Mouse (Mus musculus) lung, postnatal 14 days (tissue): ENCODE measurements around the gene Npas1.
A peak's percentile ranks its signal among the peaks of the same experiment; 100 is the strongest.

Experiments used
- DNase-seq: peaks from one replicate; pipeline ENCODE4 v3.0.0; 2021

Npas1 gene

GRCm38 (mm10) chr7:16415426-16415825 is 62.1 kb downstream of the Npas1 start:
- no peak for DNase-seq

- no peak for DNase-seq
These were observed 64.6 kb downstream of the Npas1 start for GRCm38 (mm10) chr7:16412930-16413329.

GRCm38 (mm10) chr7:16412220-16412896 is 65.2 kb downstream of the Npas1 start:
- DNase-seq: peak; percentile 28

DNA sequence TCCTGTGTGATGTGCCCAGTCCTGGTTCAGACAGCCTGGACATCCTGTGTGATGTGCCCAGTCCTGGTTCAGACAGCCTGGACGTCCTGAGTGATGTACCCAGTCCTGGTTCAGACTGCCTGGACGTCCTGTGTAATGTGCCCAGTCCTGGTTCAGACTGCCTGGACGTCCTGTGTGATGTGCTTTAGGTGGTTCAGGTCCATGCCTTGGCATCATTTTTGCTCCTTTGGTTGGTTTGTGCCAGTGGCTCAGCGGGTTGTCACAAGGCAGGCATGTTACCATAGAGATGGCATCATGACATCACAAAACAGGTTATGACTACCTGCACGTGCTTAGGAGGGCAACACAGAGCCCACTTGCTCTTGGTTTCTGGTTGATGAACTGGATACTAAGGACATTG is 66.4 kb downstream of the Npas1 start:
- no peak for DNase-seq

GRCm38 (mm10) chr7:16406978-16407377 is 70.5 kb downstream of the Npas1 start:
- DNase-seq: no peak
